Mouse (Mus musculus) megakaryocyte progenitor cell, adult 5-6 weeks (primary cell): ENCODE measurements around the gene Gab2. TPM values are rescaled to one million over a fixed set of nuclear protein-coding genes. Genes with fewer than 3 reads are reported as not detected.

Experiments
- ATAC-seq: replicated peaks from 2 replicates; pipeline ENCODE4 v1.8.0; 2016; ENCODE audit warnings: mild to moderate bottlenecking, moderate TSS enrichment, inconsistent platforms; ENCODE audit not compliant: poor library complexity
- total RNA-seq, 2 experiments: library from RNA; stranded (forward) in 1 of 2; stranded (reverse) in 1 of 2; fragments of 157-497, 149-512 nt in 1 of 2; fragments of 200-1000 nt in 1 of 2; gene quantifications; 2 replicates each; pipeline versions ENCODE4 v1.2.3 to v1.2.4; 2015 to 2017

Gene Gab2
- total RNA-seq, 2 experiments from 2014 or later: 12.2 to 12.7 TPM

GRCm38 (mm10) chr7:97128949-97129348, 47.6 kb downstream of the Gab2 start:
- no peak for ATAC-seq

- peak; percentile 69 for ATAC-seq
Observed at GRCm38 (mm10) chr7:97136453-97136852, 55.1 kb downstream of the Gab2 start.

- ATAC-seq: no peak
Observed at GRCm38 (mm10) chr7:97151082-97151813, 69.9 kb downstream of the Gab2 start.

- peak; percentile 91 for ATAC-seq
Observed at GRCm38 (mm10) chr7:97154756-97155487, 73.5 kb downstream of the Gab2 start.

GRCm38 (mm10) chr7:97164261-97164660, 82.9 kb downstream of the Gab2 start:
- peak; percentile 55 for ATAC-seq

GRCm38 (mm10) chr7:97171089-97171488, 89.7 kb downstream of the Gab2 start:
- no peak for ATAC-seq

- ATAC-seq: peak; percentile 86
Observed at GRCm38 (mm10) chr7:97171719-97172118, 90.3 kb downstream of the Gab2 start.

GRCm38 (mm10) chr7:97172126-97172525, 90.7 kb downstream of the Gab2 start:
- ATAC-seq: peak; percentile 76

GRCm38 (mm10) chr7:97181931-97182330, 100.5 kb downstream of the Gab2 start:
- ATAC-seq: no peak

GRCm38 (mm10) chr7:97183426-97183825, 102.0 kb downstream of the Gab2 start:
- no peak for ATAC-seq

GRCm38 (mm10) chr7:97184005-97184404, 102.6 kb downstream of the Gab2 start:
- ATAC-seq: peak; percentile 88

GRCm38 (mm10) chr7:97187387-97188081, 106.1 kb downstream of the Gab2 start:
- ATAC-seq: no peak

GRCm38 (mm10) chr7:97189116-97189515, 107.7 kb downstream of the Gab2 start:
- no peak for ATAC-seq

- peak; percentile 55 for ATAC-seq
Observed at GRCm38 (mm10) chr7:97203907-97204306, 122.5 kb downstream of the Gab2 start.

GRCm38 (mm10) chr7:97208811-97209549, 127.6 kb downstream of the Gab2 start:
- 0 out of 2 replicates have a peak, but pooled peaks have one; percentile 10 for ATAC-seq

GRCm38 (mm10) chr7:97210064-97210685, 128.8 kb downstream of the Gab2 start:
- ATAC-seq: peak; percentile 62

- ATAC-seq: peak; percentile 94
Observed at GRCm38 (mm10) chr7:97211117-97211516, 129.7 kb downstream of the Gab2 start.

- ATAC-seq: no peak
Observed at GRCm38 (mm10) chr7:97223836-97224235, 142.4 kb downstream of the Gab2 start.

- ATAC-seq: no peak
Observed at GRCm38 (mm10) chr7:97245261-97245949, 164.0 kb downstream of the Gab2 start.
